Mouse (Mus musculus) spleen, adult 2 months (tissue): ENCODE measurements around the gene Gm45140.

Experiments used
- CTCF ChIP-seq: fragments of 200-500 bp; IDR thresholded peaks from 2 replicates; pipeline ENCODE4 v1.5.1; 2011; ENCODE audit warnings: mild to moderate bottlenecking, inconsistent platforms; ENCODE audit not compliant: insufficient read depth, insufficient read length, insufficient replicate concordance; ENCODE audit errors: extremely low read depth
- POLR2A ChIP-seq: fragments of 200-500 bp; IDR thresholded peaks from 2 replicates; pipeline ENCODE4 v1.6.1; 2011; ENCODE audit warnings: low read depth, low read length, inconsistent platforms

GRCm38 (mm10) chr6:87820366-87820765, 15.2 kb downstream of the Gm45140 start:
- TF ChIP-seq CTCF (no peak), POLR2A (no peak)
